Mouse (Mus musculus) midbrain, embryonic 15.5 days (tissue): Measurements from ENCODE around the gene BC051142. TPM values are rescaled to one million over a fixed set of nuclear protein-coding genes. Genes with fewer than 3 reads are reported as not detected.
"Not testable (repeated sequence)": the region's sequence is repeated elsewhere in the genome, so short reads cannot be mapped to it uniquely, and the experiment has no call there.

Experiments used
- ATAC-seq: fragments of 200-750 bp; cut with Nextera tagmentation; replicated peaks from 2 replicates; pipeline ENCODE4 v1.8.0; 2017; ENCODE audit warnings: moderate TSS enrichment
- H3K27ac ChIP-seq: fragments of 300-500 bp; sonication (generic); 2 replicates; pipeline ENCODE4 v1.5.1; 2015; ENCODE audit warnings: mild to moderate bottlenecking, inconsistent platforms
- H3K27me3 ChIP-seq: fragments of 300-500 bp; sonication (generic); replicated peaks from 2 replicates; pipeline ENCODE4 v1.6.1; 2015; ENCODE audit warnings: inconsistent platforms
- H3K36me3 ChIP-seq: fragments of 300-500 bp; sonication (generic); replicated peaks from 2 replicates; pipeline ENCODE4 v1.6.1; 2015; ENCODE audit warnings: inconsistent platforms
- H3K4me1 ChIP-seq: fragments of 300-500 bp; sonication (generic); 2 replicates; pipeline ENCODE4 v1.6.1; 2015; ENCODE audit warnings: inconsistent platforms
- H3K4me2 ChIP-seq: fragments of 300-500 bp; sonication (generic); 2 replicates; pipeline ENCODE4 v1.6.1; 2015; ENCODE audit warnings: inconsistent platforms, mild to moderate bottlenecking, moderate library complexity
- H3K4me3 ChIP-seq: fragments of 300-500 bp; sonication (generic); 2 replicates; pipeline ENCODE4 v1.5.1; 2015; ENCODE audit warnings: mild to moderate bottlenecking, inconsistent platforms
- H3K9ac ChIP-seq: fragments of 300-500 bp; sonication (generic); 2 replicates; pipeline ENCODE4 v1.6.1; 2015; ENCODE audit warnings: mild to moderate bottlenecking, inconsistent platforms
- H3K9me3 ChIP-seq: fragments of 300-500 bp; sonication (generic); 2 replicates; pipeline ENCODE4 v1.6.1; 2016; ENCODE audit warnings: inconsistent platforms
- WGBS: fragments of 180-500 bp; shearing (Covaris S2); methylation state at CpG from one replicate; pipeline ENCODE4 v1.1.7; 2015; ENCODE audit warnings: mixed read lengths; 5-methylcytosine and 5-hydroxymethylcytosine counted together
- polyA plus RNA-seq: library from polyadenylated mRNA; unstranded; fragments of >200 nt; fragmentation: Nextera tagmentation; extraction: Ambion mirVana; gene quantifications from 2 replicates; pipeline ENCODE4 v1.2.1, GENCODE M21; 2015

The BC051142 gene
- polyA plus RNA-seq, 1 experiment from 2014 or later: 7.1 TPM

GRCm38 (mm10) chr17:34427597-34427996 is 29.0 kb downstream of the BC051142 start:
- Histone ChIP-seq H3K27me3 (no peaks in the 10 kb centered on the region), H3K4me1 (no peaks in the 10 kb centered on the region)
- no peak for ATAC-seq

DNA sequence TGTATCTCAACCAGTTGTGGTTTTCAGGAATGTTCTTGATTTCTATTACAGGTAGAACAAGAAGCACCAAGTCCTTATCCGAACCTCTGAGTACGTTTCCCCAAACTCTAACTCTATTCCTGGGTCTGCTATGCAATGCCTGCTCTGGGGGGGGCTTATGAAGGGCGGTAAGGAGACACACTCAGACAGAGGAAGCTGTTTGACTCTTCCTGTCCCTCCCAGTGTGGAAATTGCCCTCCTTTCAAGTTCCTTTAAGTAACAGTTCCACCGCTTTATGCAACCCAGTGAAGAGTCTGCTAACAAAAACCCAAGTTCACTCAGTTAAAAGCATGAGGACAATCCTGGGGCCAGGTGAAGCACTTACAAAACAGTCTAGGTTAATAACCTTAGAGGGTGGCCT is 38.5 kb downstream of the BC051142 start:
- 73% methylated on average over 4 of the region's 4 CpGs for WGBS
- no peaks in the 10 kb centered on the region for H3K4me1 ChIP-seq
- no peak for ATAC-seq

More at GRCm38 (mm10) chr17:34427597-34427996, 29.0 kb downstream of the BC051142 start:
- H3K27ac ChIP-seq: no peak overlapping the region
- no peak overlapping the region for H3K4me3 ChIP-seq
- no peaks in the 10 kb centered on the region for H3K36me3 ChIP-seq
- H3K4me2 ChIP-seq: no peak overlapping the region
- no peaks in the 10 kb centered on the region for H3K9me3 ChIP-seq
- no peak overlapping the region for H3K9ac ChIP-seq

DNA sequence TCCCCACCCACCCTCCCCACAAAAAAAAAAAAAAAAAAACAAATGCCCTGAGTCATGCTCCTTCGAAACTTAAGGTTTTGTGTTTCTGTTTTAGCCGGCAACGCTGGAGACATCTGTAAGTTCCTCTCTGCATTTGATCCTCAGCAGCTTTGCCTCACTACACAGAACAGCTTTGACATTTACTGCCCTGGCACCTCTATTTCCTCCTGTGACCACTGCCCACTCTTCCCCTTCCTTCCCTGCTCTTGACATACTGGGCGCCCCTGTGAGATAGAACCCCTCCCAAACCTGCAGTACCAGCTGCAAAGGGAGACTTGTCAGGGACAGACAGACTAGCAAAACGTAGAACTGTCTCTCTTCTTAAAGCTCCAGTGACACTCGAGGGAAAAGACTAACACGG is 39.0 kb downstream of the BC051142 start:
- H3K27me3 ChIP-seq: no peaks in the 10 kb centered on the region

More for the DNA sequence above, 38.5 kb downstream of the BC051142 start:
- Histone ChIP-seq H3K9me3 (no peaks in the 10 kb centered on the region), H3K27ac (no peak overlapping the region), H3K27me3 (no peaks in the 10 kb centered on the region), H3K4me3 (no peak overlapping the region), H3K4me2 (no peak overlapping the region), H3K9ac (no peak overlapping the region), H3K36me3 (no peaks in the 10 kb centered on the region)

DNA sequence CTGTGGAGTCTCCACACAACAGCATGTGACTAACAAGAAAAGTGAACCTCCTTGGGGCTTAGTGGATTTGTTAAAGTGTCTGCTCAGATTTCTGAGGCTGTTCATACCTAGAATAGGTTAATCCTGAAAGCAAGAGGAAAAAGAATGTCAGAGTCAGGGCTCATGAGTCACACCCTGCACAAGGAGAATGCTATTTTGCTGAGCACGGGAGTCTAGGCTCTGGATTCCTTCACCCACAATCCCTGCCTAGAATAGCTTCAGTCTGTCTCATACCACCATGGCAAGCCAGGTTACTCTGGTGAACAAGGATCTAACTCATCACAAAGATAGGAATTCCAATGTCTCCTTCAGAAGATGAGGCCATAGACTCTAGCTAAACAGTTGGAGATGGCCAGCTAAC is 40.0 kb downstream of the BC051142 start:
- Histone ChIP-seq H3K9me3 (no peaks in the 10 kb centered on the region), H3K9ac (no peak overlapping the region), H3K4me1 (no peaks in the 10 kb centered on the region), H3K36me3 (no peaks in the 10 kb centered on the region), H3K27me3 (no peaks in the 10 kb centered on the region), H3K4me2 (no peak overlapping the region), H3K27ac (no peak overlapping the region), H3K4me3 (no peak overlapping the region)
- WGBS: 71% methylated on average over 1 of the region's 1 CpGs
- no peak for ATAC-seq

More for the DNA sequence above, 39.0 kb downstream of the BC051142 start:
- no peaks in the 10 kb centered on the region for H3K36me3 ChIP-seq
- H3K4me3 ChIP-seq: no peak overlapping the region
- no peak overlapping the region for H3K27ac ChIP-seq
- H3K9ac ChIP-seq: no peak overlapping the region
- H3K4me1 ChIP-seq: no peaks in the 10 kb centered on the region
- ATAC-seq: no peak
- H3K9me3 ChIP-seq: no peaks in the 10 kb centered on the region
- WGBS: 72% methylated on average over 7 of the region's 7 CpGs
- no peak overlapping the region for H3K4me2 ChIP-seq

- WGBS: 50% methylated on average over 3 of the region's 3 CpGs
Measured at GRCm38 (mm10) chr17:34439795-34440194, 41.2 kb downstream of the BC051142 start.

GRCm38 (mm10) chr17:34441990-34442389 is 43.4 kb downstream of the BC051142 start:
- Histone ChIP-seq H3K4me1 (no peaks in the 10 kb centered on the region), H3K27ac (no peak overlapping the region), H3K36me3 (no peaks in the 10 kb centered on the region), H3K4me2 (no peak overlapping the region), H3K4me3 (no peak overlapping the region), H3K27me3 (no peaks in the 10 kb centered on the region), H3K9ac (no peak overlapping the region), H3K9me3 (no peaks in the 10 kb centered on the region)
- WGBS: 94% methylated on average over 7 of the region's 7 CpGs
- no peak for ATAC-seq

More at GRCm38 (mm10) chr17:34439795-34440194, 41.2 kb downstream of the BC051142 start:
- Histone ChIP-seq H3K4me1 (no peaks in the 10 kb centered on the region), H3K9ac (no peak overlapping the region), H3K4me3 (no peak overlapping the region), H3K9me3 (no peaks in the 10 kb centered on the region), H3K4me2 (no peak overlapping the region), H3K27me3 (no peaks in the 10 kb centered on the region), H3K27ac (no peak overlapping the region), H3K36me3 (no peaks in the 10 kb centered on the region)
- ATAC-seq: no peak

- no peaks in the 10 kb centered on the region for H3K4me1 ChIP-seq
- H3K4me2 ChIP-seq: no peak overlapping the region
- no peaks in the 10 kb centered on the region for H3K9me3 ChIP-seq
- H3K9ac ChIP-seq: no peak overlapping the region
- ATAC-seq: no peak
- H3K4me3 ChIP-seq: no peak overlapping the region
- H3K27me3 ChIP-seq: no peaks in the 10 kb centered on the region
- no peaks in the 10 kb centered on the region for H3K36me3 ChIP-seq
- 75% methylated on average over 6 of the region's 6 CpGs for WGBS
- no peak overlapping the region for H3K27ac ChIP-seq
Measured at GRCm38 (mm10) chr17:34448473-34449041, 49.9 kb downstream of the BC051142 start.

GRCm38 (mm10) chr17:34457668-34458067 is 59.0 kb downstream of the BC051142 start:
- Histone ChIP-seq H3K27me3 (no peaks in the 10 kb centered on the region), H3K27ac (no peak overlapping the region), H3K4me2 (no peak overlapping the region), H3K9ac (no peak overlapping the region), H3K36me3 (no peaks in the 10 kb centered on the region), H3K4me3 (no peak overlapping the region), H3K4me1 (no peaks in the 10 kb centered on the region), H3K9me3 (no peaks in the 10 kb centered on the region)
- 70% methylated on average over 4 of the region's 4 CpGs for WGBS
- no peak for ATAC-seq

GRCm38 (mm10) chr17:34459255-34459654 is 60.6 kb downstream of the BC051142 start:
- no peak for ATAC-seq
- no peaks in the 10 kb centered on the region for H3K9me3 ChIP-seq
- H3K4me1 ChIP-seq: no peaks in the 10 kb centered on the region
- H3K27me3 ChIP-seq: no peaks in the 10 kb centered on the region
- no peak overlapping the region for H3K4me3 ChIP-seq
- no peak overlapping the region for H3K4me2 ChIP-seq
- H3K27ac ChIP-seq: no peak overlapping the region
- H3K9ac ChIP-seq: no peak overlapping the region
- no peaks in the 10 kb centered on the region for H3K36me3 ChIP-seq
- 94% methylated on average over 3 of the region's 3 CpGs for WGBS

GRCm38 (mm10) chr17:34465906-34466305 is 67.3 kb downstream of the BC051142 start:
- not testable (repeated sequence) for H3K4me1 ChIP-seq, ATAC-seq, H3K9ac ChIP-seq, H3K4me2 ChIP-seq, H3K36me3 ChIP-seq, H3K27ac ChIP-seq, H3K27me3 ChIP-seq, H3K9me3 ChIP-seq, H3K4me3 ChIP-seq

GRCm38 (mm10) chr17:34470491-34470890 is 71.9 kb downstream of the BC051142 start:
- no peaks in the 10 kb centered on the region for H3K36me3 ChIP-seq
- no peaks in the 10 kb centered on the region for H3K4me1 ChIP-seq
- no peaks in the 10 kb centered on the region for H3K27me3 ChIP-seq
- H3K27ac ChIP-seq: no peak overlapping the region
- ATAC-seq: no peak
- no peak overlapping the region for H3K4me3 ChIP-seq
- WGBS: 89% methylated on average over 2 of the region's 2 CpGs
- H3K9ac ChIP-seq: no peak overlapping the region
- H3K9me3 ChIP-seq: no peaks in the 10 kb centered on the region
- H3K4me2 ChIP-seq: no peak overlapping the region

DNA sequence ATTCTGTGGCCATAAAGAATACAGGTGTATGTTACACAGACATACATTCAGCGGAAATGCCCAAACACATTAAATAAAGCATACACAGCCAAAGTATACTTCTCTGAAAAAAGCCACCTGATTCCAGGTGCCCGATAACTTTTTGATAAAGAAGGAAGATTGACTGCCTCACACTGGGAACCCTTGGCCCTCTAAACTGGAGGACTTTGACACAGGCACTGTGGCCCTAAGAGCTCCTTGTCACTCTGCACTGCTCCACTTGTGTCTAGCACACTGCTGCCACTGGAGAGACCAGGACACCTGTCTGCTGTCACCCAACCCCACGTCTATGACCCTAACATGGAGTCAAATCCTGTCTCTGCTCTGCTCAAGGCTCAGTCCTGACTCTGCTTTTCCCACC is 76.4 kb downstream of the BC051142 start:
- H3K9ac ChIP-seq: no peak overlapping the region
- H3K36me3 ChIP-seq: no peaks in the 10 kb centered on the region
- H3K27me3 ChIP-seq: no peaks in the 10 kb centered on the region
- H3K4me2 ChIP-seq: no peak overlapping the region
- H3K27ac ChIP-seq: no peak overlapping the region
- H3K4me1 ChIP-seq: no peaks in the 10 kb centered on the region
- no peak overlapping the region for H3K4me3 ChIP-seq
- no peak for ATAC-seq
- H3K9me3 ChIP-seq: no peaks in the 10 kb centered on the region
- WGBS: 85% methylated on average over 3 of the region's 3 CpGs

- Histone ChIP-seq H3K9me3 (no peaks in the 10 kb centered on the region), H3K9ac (no peak overlapping the region), H3K27ac (no peak overlapping the region), H3K4me2 (no peak overlapping the region), H3K4me1 (no peaks in the 10 kb centered on the region), H3K36me3 (no peaks in the 10 kb centered on the region), H3K27me3 (no peaks in the 10 kb centered on the region), H3K4me3 (no peak overlapping the region)
- no peak for ATAC-seq
- WGBS: 88% methylated on average over 1 of the region's 2 CpGs
Measured at GRCm38 (mm10) chr17:34476427-34476826, 77.8 kb downstream of the BC051142 start.
